Mouse (Mus musculus): ENCODE measurements at regions not wholly inside any gene's neighbourhood (a gene's known extent, or its start where the extent isn't known, plus 50 kb on each side); places are given as distances from the start of the nearest gene placed in this dataset.

- no peak for DNase-seq
Measured at GRCm38 (mm10) chr8:53958548-53958947, 118.9 kb upstream of the Vegfc start.

GRCm38 (mm10) chr8:53962993-53963392 lies 114.4 kb upstream of the Vegfc start:
- DNase-seq, result no peak

GRCm38 (mm10) chr8:53984296-53984695 lies 93.1 kb upstream of the Vegfc start:
- DNase-seq, result no peak

GRCm38 (mm10) chr8:53985685-53986084 lies 91.7 kb upstream of the Vegfc start:
- no peak for DNase-seq

- DNase-seq, result no peak
Measured at GRCm38 (mm10) chr8:53994208-53994607, 83.2 kb upstream of the Vegfc start.

- DNase-seq, result no peak
Measured at GRCm38 (mm10) chr8:53997461-53997860, 79.9 kb upstream of the Vegfc start.

- DNase-seq, result no peak
Measured at GRCm38 (mm10) chr8:54002948-54003347, 74.5 kb upstream of the Vegfc start.

- no peak for DNase-seq
Measured at GRCm38 (mm10) chr8:54014096-54014495, 63.3 kb upstream of the Vegfc start.

GRCm38 (mm10) chr8:54018535-54019165 lies 58.8 kb upstream of the Vegfc start:
- DNase-seq, result no peak

All from lung, postnatal 10 days (tissue).